Mouse (Mus musculus) heart, adult 2 months (tissue): ENCODE data around the gene Tnpo1. TPM values are rescaled to one million over a fixed set of nuclear protein-coding genes. Genes with fewer than 3 reads are reported as not detected.

Experiments
- DNase-seq, 2 experiments: peaks; one replicate each; pipeline ENCODE4 v3.0.0; 2021
- H3K27ac ChIP-seq: fragments of 200-600 bp; 2 replicates; pipeline ENCODE4 v1.8.1; 2022
- H3K27me3 ChIP-seq: fragments of 200-500 bp; 2 replicates; pipeline ENCODE4 v1.6.1; 2012; ENCODE audit warnings: mild to moderate bottlenecking, low read length, inconsistent platforms, mixed read lengths; ENCODE audit not compliant: control insufficient read depth, insufficient read depth
- H3K36me3 ChIP-seq: fragments of 200-500 bp; 2 replicates; pipeline ENCODE4 v1.6.1; 2012; ENCODE audit warnings: low read length, inconsistent platforms; ENCODE audit not compliant: control insufficient read depth, insufficient read depth
- H3K4me1 ChIP-seq: fragments of 200-500 bp; 2 replicates; pipeline ENCODE4 v1.6.1; 2011; ENCODE audit warnings: low read length; ENCODE audit not compliant: control insufficient read depth, insufficient read depth
- H3K4me3 ChIP-seq: fragments of 200-600 bp; 2 replicates; pipeline ENCODE4 v1.8.1; 2022
- H3K79me2 ChIP-seq: fragments of 200-500 bp; replicated peaks from 2 replicates; pipeline ENCODE4 v1.6.1; 2012; ENCODE audit warnings: mild to moderate bottlenecking, inconsistent platforms, low read length, moderate library complexity, mixed read lengths; ENCODE audit not compliant: control insufficient read depth, insufficient read depth
- H3K9ac ChIP-seq: fragments of 200-500 bp; 2 replicates; pipeline ENCODE4 v1.6.1; 2012; ENCODE audit warnings: low read depth, mild to moderate bottlenecking, control low read depth, inconsistent platforms, low read length, mixed read lengths
- CTCF ChIP-seq: fragments of 200-600 bp; IDR thresholded peaks from 2 replicates; pipeline ENCODE4 v1.8.1; 2022; ENCODE audit warnings: antibody characterized with exemption, mild to moderate bottlenecking, moderate library complexity
- EP300 ChIP-seq: fragments of 200-500 bp; IDR thresholded peaks from 2 replicates; pipeline ENCODE4 v1.6.1; 2011; ENCODE audit warnings: low read depth, low read length, control low read depth; ENCODE audit not compliant: insufficient read depth
- POLR2A ChIP-seq: fragments of 200-500 bp; IDR thresholded peaks from 2 replicates; pipeline ENCODE4 v1.6.1; 2011; ENCODE audit warnings: mild to moderate bottlenecking, low read depth, low read length, control low read depth; ENCODE audit not compliant: insufficient read depth
- WGBS: fragments of 180-500 bp; shearing (Covaris S2); methylation state at CpG from one replicate; pipeline ENCODE4 v1.1.7; 2018; 5-methylcytosine and 5-hydroxymethylcytosine counted together
- intact Hi-C: fragments of 180-260 bp; cut with DNase I; formaldehyde crosslinking; loops from one replicate; pipeline ENCODE4 v1.15.1; 2025
- polyA plus RNA-seq: library from polyadenylated mRNA; depleted of rRNA; stranded (reverse); fragments of >200 nt; gene quantifications from 2 replicates; pipeline ENCODE4 v1.2.3, GENCODE M21; 2012
- total RNA-seq, 2 experiments: library from RNA; stranded (reverse); gene quantifications; 2 replicates each; pipeline ENCODE4 v1.2.3; 2021

Tnpo1 gene
- total and polyA plus RNA-seq, 3 experiments, result 16.1 to 60.4 (median 58.9) TPM

GRCm38 (mm10) chr13:98871263-98871662, 54.9 kb downstream of the Tnpo1 start:
- TF ChIP-seq POLR2A, result no peak
- no peak for TF ChIP-seq CTCF
- TF ChIP-seq EP300, result no peak
- peaks cover 17% of the 10 kb centered on the region for H3K36me3 ChIP-seq
- intact Hi-C loops, result no loop called here

GRCm38 (mm10) chr13:98868236-98868923, 57.8 kb downstream of the Tnpo1 start:
- H3K4me1 ChIP-seq, result no peaks in the 10 kb centered on the region
- intact Hi-C loops, result loop anchor here (1.0 to 5.0 kb wide), 4 partner anchors 59 to 449 kb away; partner anchors contain the start of gene Tnpo1
- 81% methylated on average over 9 of the region's 9 CpGs for WGBS
- no peak for DNase-seq
- no peaks in the 10 kb centered on the region for H3K27me3 ChIP-seq
- H3K9ac ChIP-seq, result no peak overlapping the region
- no peaks in the 10 kb centered on the region for H3K79me2 ChIP-seq
- TF ChIP-seq CTCF (no peak), EP300 (no peak)
- H3K4me3 ChIP-seq, result no peak overlapping the region
- no peak overlapping the region for H3K27ac ChIP-seq
- peaks cover 16% of the 10 kb centered on the region for H3K36me3 ChIP-seq

More at GRCm38 (mm10) chr13:98871263-98871662, 54.9 kb downstream of the Tnpo1 start:
- 0 out of 2 replicates have a peak, but pooled peaks cover 1% of the 10 kb centered on the region for H3K79me2 ChIP-seq
- H3K4me1 ChIP-seq, result no peaks in the 10 kb centered on the region; the same call in 1 of the 2 replicates
- 72% methylated on average over 1 of the region's 1 CpGs for WGBS
- DNase-seq, result no peak
- no peak overlapping the region for H3K9ac ChIP-seq
- no peak overlapping the region for H3K4me3 ChIP-seq
- H3K27me3 ChIP-seq, result no peaks in the 10 kb centered on the region
- H3K27ac ChIP-seq, result no peak overlapping the region

- Histone ChIP-seq H3K4me1 (no peaks in the 10 kb centered on the region), H3K36me3 (peaks cover 15% of the 10 kb centered on the region), H3K27me3 (no peaks in the 10 kb centered on the region), H3K9ac (no peak overlapping the region), H3K27ac (no peak overlapping the region), H3K4me3 (no peak overlapping the region), H3K79me2 (no peaks in the 10 kb centered on the region)
- 21% methylated on average over 2 of the region's 2 CpGs for WGBS
- intact Hi-C loops, result loop anchor here (1.0 to 5.0 kb wide), 4 partner anchors 59 to 449 kb away; partner anchors contain the start of gene Tnpo1
- TF ChIP-seq EP300, result peak; percentile 77
- peak; percentile 94 for TF ChIP-seq CTCF
- TF ChIP-seq POLR2A, result no peak
- DNase-seq, result peak; percentile 46 to 59
Measured at GRCm38 (mm10) chr13:98867810-98868209, 58.4 kb downstream of the Tnpo1 start.

- 73% methylated on average over 8 of the region's 8 CpGs for WGBS
- H3K27me3 ChIP-seq, result no peaks in the 10 kb centered on the region
- no peaks in the 10 kb centered on the region for H3K79me2 ChIP-seq
- DNase-seq, result no peak
- no peaks in the 10 kb centered on the region for H3K4me1 ChIP-seq
- H3K27ac ChIP-seq, result no peak overlapping the region
- TF ChIP-seq CTCF (no peak), EP300 (no peak), POLR2A (no peak)
- no peak overlapping the region for H3K9ac ChIP-seq
- H3K36me3 ChIP-seq, result peaks cover 15% of the 10 kb centered on the region
- H3K4me3 ChIP-seq, result no peak overlapping the region
- intact Hi-C loops, result no loop called here
Measured at GRCm38 (mm10) chr13:98855291-98855690, 70.9 kb downstream of the Tnpo1 start.

GRCm38 (mm10) chr13:98845794-98846193, 80.4 kb downstream of the Tnpo1 start:
- 56% methylated on average over 1 of the region's 1 CpGs for WGBS
- H3K79me2 ChIP-seq, result no peaks in the 10 kb centered on the region
- TF ChIP-seq CTCF (no peak), EP300 (no peak), POLR2A (no peak)
- no peaks in the 10 kb centered on the region for H3K4me1 ChIP-seq
- no peak overlapping the region for H3K4me3 ChIP-seq
- H3K27me3 ChIP-seq, result no peaks in the 10 kb centered on the region
- DNase-seq, result no peak
- intact Hi-C loops, result no loop called here
- H3K27ac ChIP-seq, result no peak overlapping the region
- no peak overlapping the region for H3K9ac ChIP-seq
- peaks cover 6% of the 10 kb centered on the region for H3K36me3 ChIP-seq

GRCm38 (mm10) chr13:98836423-98837088, 89.6 kb downstream of the Tnpo1 start:
- Histone ChIP-seq H3K4me1 (no peaks in the 10 kb centered on the region), H3K27me3 (no peaks in the 10 kb centered on the region), H3K27ac (no peak overlapping the region), H3K36me3 (no peaks in the 10 kb centered on the region), H3K9ac (no peak overlapping the region), H3K79me2 (no peaks in the 10 kb centered on the region), H3K4me3 (no peak overlapping the region)
- TF ChIP-seq CTCF, result peak; percentile 60
- TF ChIP-seq EP300, result no peak
- TF ChIP-seq POLR2A, result no peak
- intact Hi-C loops, result no loop called here
- no peak for DNase-seq
- WGBS, result 97% methylated on average over 6 of the region's 6 CpGs
